Mouse (Mus musculus) heart, postnatal 0 days (tissue): ENCODE results near the gene Parp16. TPM values are rescaled to one million over a fixed set of nuclear protein-coding genes. Genes with fewer than 3 reads are reported as not detected.

Source experiments
- ATAC-seq: fragments of 200-750 bp; cut with Nextera tagmentation; 2 replicates; pipeline ENCODE4 v1.8.0; 2017; ENCODE audit warnings: low read depth, moderate number of reproducible peaks, moderate library complexity; ENCODE audit not compliant: insufficient read depth
- DNase-seq: peaks from one replicate; pipeline ENCODE4 v3.0.0-alpha.2; 2016; ENCODE audit warnings: low spot score
- H3K27ac ChIP-seq: fragments of 300-500 bp; sonication (generic); 2 replicates; pipeline ENCODE4 v1.5.1; 2014; ENCODE audit warnings: low read depth, mild to moderate bottlenecking
- H3K27me3 ChIP-seq: fragments of 300-500 bp; sonication (generic); 2 replicates; pipeline ENCODE4 v1.6.1; 2014; ENCODE audit warnings: low read length, mixed read lengths; ENCODE audit not compliant: control insufficient read depth, insufficient read depth
- H3K36me3 ChIP-seq: fragments of 300-500 bp; sonication (generic); replicated peaks from 2 replicates; pipeline ENCODE4 v1.6.1; 2014; ENCODE audit warnings: low read length, mixed read lengths; ENCODE audit not compliant: control insufficient read depth, insufficient read depth
- H3K4me1 ChIP-seq: fragments of 300-500 bp; sonication (generic); 2 replicates; pipeline ENCODE4 v1.6.1; 2014; ENCODE audit warnings: antibody characterized with exemption; ENCODE audit not compliant: control insufficient read depth, insufficient read depth
- H3K4me2 ChIP-seq: fragments of 300-500 bp; sonication (generic); 2 replicates; pipeline ENCODE4 v1.6.1; 2014; ENCODE audit warnings: low read depth, mild to moderate bottlenecking, low read length, moderate library complexity
- H3K4me3 ChIP-seq: fragments of 300-500 bp; sonication (generic); 2 replicates; pipeline ENCODE4 v1.5.1; 2014; ENCODE audit warnings: low read depth, low read length
- H3K9ac ChIP-seq: fragments of 300-500 bp; sonication (generic); replicated peaks from 2 replicates; pipeline ENCODE4 v1.6.1; 2014; ENCODE audit warnings: low read depth, low read length, mixed read lengths
- H3K9me3 ChIP-seq: fragments of 300-500 bp; sonication (generic); replicated peaks from 2 replicates; pipeline ENCODE4 v1.6.1; 2016; ENCODE audit warnings: low read length; ENCODE audit not compliant: control insufficient read depth
- CTCF ChIP-seq: IDR thresholded peaks from 2 replicates; pipeline ENCODE4 v1.5.1; 2016; ENCODE audit warnings: antibody characterized with exemption, control low read depth, low read depth
- EP300 ChIP-seq: IDR thresholded peaks from 2 replicates; pipeline ENCODE4 v1.6.1; 2016; ENCODE audit warnings: antibody characterized with exemption, low read depth
- WGBS: fragments of 180-500 bp; shearing (Covaris S2); extraction: QIAGEN DNeasy Blood & Tissue Kit; methylation state at CpG from one replicate; pipeline ENCODE4 v1.1.7; 2014; 5-methylcytosine and 5-hydroxymethylcytosine counted together
- polyA plus RNA-seq: library from polyadenylated mRNA; unstranded; fragments of >200 nt; fragmentation: Nextera tagmentation; extraction: Ambion mirVana; gene quantifications from 2 replicates; pipeline ENCODE4 v1.2.1, GENCODE M21; 2015
- total RNA-seq: library from RNA; depleted of rRNA; stranded (reverse); fragments of >200 nt; gene quantifications from 2 replicates; pipeline ENCODE4 v1.2.3, GENCODE M21; 2014; ENCODE audit warnings: low replicate concordance

The Parp16 gene
- total and polyA plus RNA-seq, 2 experiments from 2014 or later: 1.8 to 5.7 TPM

GRCm38 (mm10) chr9:65233243-65233985 is 38.3 kb downstream of the Parp16 start:
- no peak for ATAC-seq
- TF ChIP-seq EP300 (no peak), CTCF (no peak)

GRCm38 (mm10) chr9:65234734-65235133 is 39.6 kb downstream of the Parp16 start:
- no peak overlapping the region for H3K4me3 ChIP-seq
- no peak overlapping the region for H3K27ac ChIP-seq
- no peaks in the 10 kb centered on the region for H3K9me3 ChIP-seq
- 74% methylated on average over 3 of the region's 3 CpGs for WGBS
- TF ChIP-seq EP300 (no peak), CTCF (no peak)
- no peaks in the 10 kb centered on the region for H3K27me3 ChIP-seq
- no peak overlapping the region for H3K9ac ChIP-seq
- no peaks in the 10 kb centered on the region for H3K4me1 ChIP-seq
- no peak for DNase-seq
- ATAC-seq: no peak
- no peak overlapping the region for H3K4me2 ChIP-seq
- peaks cover 54% of the 10 kb centered on the region for H3K36me3 ChIP-seq

More at GRCm38 (mm10) chr9:65233243-65233985, 38.3 kb downstream of the Parp16 start:
- no peaks in the 10 kb centered on the region for H3K4me1 ChIP-seq
- H3K27ac ChIP-seq: no peak overlapping the region
- no peaks in the 10 kb centered on the region for H3K27me3 ChIP-seq
- peaks cover 54% of the 10 kb centered on the region for H3K36me3 ChIP-seq
- WGBS: 85% methylated on average over 9 of the region's 9 CpGs
- H3K9ac ChIP-seq: no peak overlapping the region
- H3K4me3 ChIP-seq: no peak overlapping the region
- H3K4me2 ChIP-seq: no peak overlapping the region
- H3K9me3 ChIP-seq: no peaks in the 10 kb centered on the region
- no peak for DNase-seq

- Histone ChIP-seq H3K4me1 (no peaks in the 10 kb centered on the region), H3K4me2 (no peak overlapping the region), H3K9me3 (no peaks in the 10 kb centered on the region), H3K4me3 (no peak overlapping the region), H3K9ac (no peak overlapping the region), H3K27ac (no peak overlapping the region), H3K36me3 (peaks cover 46% of the 10 kb centered on the region), H3K27me3 (no peaks in the 10 kb centered on the region)
- no peak for DNase-seq
- TF ChIP-seq EP300 (no peak), CTCF (no peak)
- ATAC-seq: no peak
- 39% methylated on average over 1 of the region's 1 CpGs for WGBS
Measured at GRCm38 (mm10) chr9:65235601-65236000, 40.4 kb downstream of the Parp16 start.

- WGBS: 74% methylated on average over 11 of the region's 11 CpGs
- no peak for DNase-seq
- no peak for ATAC-seq
Measured at GRCm38 (mm10) chr9:65237616-65238015, 42.5 kb downstream of the Parp16 start.

GRCm38 (mm10) chr9:65238191-65238760 is 43.1 kb downstream of the Parp16 start:
- WGBS: 78% methylated on average over 13 of the region's 13 CpGs
- DNase-seq (no peak), ATAC-seq (no peak)
- Histone ChIP-seq H3K36me3 (peaks cover 38% of the 10 kb centered on the region), H3K9ac (no peak overlapping the region), H3K4me2 (no peak overlapping the region), H3K27me3 (no peaks in the 10 kb centered on the region), H3K27ac (no peak overlapping the region), H3K4me1 (no peaks in the 10 kb centered on the region), H3K9me3 (no peaks in the 10 kb centered on the region), H3K4me3 (no peak overlapping the region)
- TF ChIP-seq CTCF (no peak), EP300 (no peak)

More at GRCm38 (mm10) chr9:65237616-65238015, 42.5 kb downstream of the Parp16 start:
- Histone ChIP-seq H3K27ac (no peak overlapping the region), H3K4me1 (no peaks in the 10 kb centered on the region), H3K4me2 (no peak overlapping the region), H3K4me3 (no peak overlapping the region), H3K9me3 (no peaks in the 10 kb centered on the region), H3K9ac (no peak overlapping the region), H3K36me3 (peaks cover 38% of the 10 kb centered on the region), H3K27me3 (no peaks in the 10 kb centered on the region)
- TF ChIP-seq CTCF: no peak
- no peak for TF ChIP-seq EP300
